In the genomic region with DNA sequence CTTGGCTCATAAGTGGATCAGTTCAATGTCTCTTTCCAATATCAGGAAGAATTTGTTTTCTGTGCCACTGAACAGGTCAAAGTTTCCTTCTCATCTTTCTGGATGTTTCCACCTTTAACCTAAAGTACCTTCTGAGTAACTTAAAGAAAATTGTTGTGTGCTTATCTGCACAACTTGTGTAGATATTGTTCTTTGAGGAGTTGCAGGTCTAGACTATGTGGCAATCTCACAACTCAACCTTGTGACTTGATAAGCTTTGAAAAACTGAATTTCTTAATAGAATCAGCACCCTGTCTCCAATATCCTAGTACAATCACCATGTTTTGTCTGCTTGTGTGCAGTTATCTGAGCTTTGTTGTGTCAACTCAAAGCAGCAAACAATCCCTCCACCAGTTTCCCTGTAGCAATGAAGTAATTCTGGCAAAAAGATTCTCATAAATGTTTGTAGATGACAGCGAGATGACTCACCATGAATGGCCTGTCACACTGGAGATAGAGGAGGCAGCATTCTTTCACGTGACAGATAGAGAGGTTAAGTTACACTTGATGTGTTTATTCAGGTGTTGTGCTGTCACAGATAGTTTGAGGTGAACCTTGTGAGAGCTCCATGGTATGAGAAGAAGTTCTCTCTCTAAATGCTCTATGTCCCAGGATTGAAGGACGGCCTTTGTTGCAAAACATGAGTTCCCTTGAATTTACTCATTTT, we compare ENCODE assay signal across 30 mouse cellular contexts.
DNase-seq lines count a peak whose midpoint lies in the region; ATAC-seq lines count a peak whose summit lies in the region.
"Had no signal": no experiment of that assay in that cellular context is flagged by ENCODE, and none has a peak within 500 bp of the region (broad histone marks: within the 10 kb centered on the region; RNA-seq: fewer than 3 reads in every experiment).

No protein-coding gene starts in this region.

- no peak overlapping the region for H3K27ac ChIP-seq in kidney, embryonic 16.5 days (ENCODE audit: low read length)
- no peak overlapping the region for H3K27ac ChIP-seq in forebrain, embryonic 15.5 days (replicated peaks)
- H3K27ac ChIP-seq: embryonic facial prominence, embryonic 15.5 days; forebrain, embryonic 12.5 days; heart, embryonic 10.5 days; heart, embryonic 15.5 days; hindbrain, embryonic 13.5 days; liver, embryonic 12.5 days; midbrain, embryonic 13.5 days; neural tube, embryonic 13.5 days; stomach, postnatal 0 days had no signal

- H3K4me2 ChIP-seq in kidney, embryonic 16.5 days (replicated peaks; ENCODE audit: low read depth, low read length) = no peak overlapping the region
- H3K4me2 ChIP-seq in forebrain, embryonic 15.5 days (replicated peaks) = no peak overlapping the region
- H3K4me2 ChIP-seq: embryonic facial prominence, embryonic 15.5 days; forebrain, embryonic 12.5 days; heart, embryonic 15.5 days; hindbrain, embryonic 13.5 days; liver, embryonic 12.5 days; midbrain, embryonic 13.5 days; neural tube, embryonic 13.5 days had no signal

- H3K9me3 ChIP-seq in kidney, embryonic 16.5 days (ENCODE audit: low read length) = 0 out of 2 replicates have a peak, but pooled peaks cover 4% of the 10 kb centered on the region
- H3K9me3 ChIP-seq in forebrain, embryonic 15.5 days = no peaks in the 10 kb centered on the region
- H3K9me3 ChIP-seq: embryonic facial prominence, embryonic 15.5 days; forebrain, embryonic 12.5 days; heart, embryonic 10.5 days; heart, embryonic 15.5 days; hindbrain, embryonic 13.5 days; liver, embryonic 12.5 days; megakaryocyte, embryonic 14.5 days; midbrain, embryonic 13.5 days; neural tube, embryonic 13.5 days had no signal

- ATAC-seq in kidney, embryonic 16.5 days (ENCODE audit: low FRiP score, low TSS enrichment) = peak; percentile 84; the same call in 1 of the 2 replicates
- ATAC-seq in forebrain, embryonic 15.5 days (replicated peaks) = no peak
- ATAC-seq: liver, embryonic 12.5 days; liver, postnatal 0 days; midbrain, embryonic 13.5 days had no signal

- H3K4me3 ChIP-seq in kidney, embryonic 16.5 days (ENCODE audit: low read length) = no peak overlapping the region
- no peak overlapping the region for H3K4me3 ChIP-seq in forebrain, embryonic 15.5 days
- H3K4me3 ChIP-seq: embryonic facial prominence, embryonic 15.5 days; forebrain, embryonic 12.5 days; heart, embryonic 10.5 days; heart, embryonic 15.5 days; hindbrain, embryonic 13.5 days; liver, embryonic 12.5 days; megakaryocyte, embryonic 14.5 days; midbrain, embryonic 13.5 days; neural tube, embryonic 13.5 days had no signal

- H3K9ac ChIP-seq in kidney, embryonic 16.5 days (replicated peaks; ENCODE audit: low read length) = no peak overlapping the region
- H3K9ac ChIP-seq in forebrain, embryonic 15.5 days (replicated peaks) = no peak overlapping the region
- H3K9ac ChIP-seq: embryonic facial prominence, embryonic 15.5 days; forebrain, embryonic 12.5 days; heart, embryonic 15.5 days; hindbrain, embryonic 13.5 days; liver, embryonic 12.5 days; liver, postnatal 0 days; midbrain, embryonic 13.5 days; neural tube, embryonic 13.5 days had no signal

- H3K4me1 ChIP-seq in kidney, embryonic 16.5 days (ENCODE audit: insufficient read depth, low read length) = peaks cover 5% of the 10 kb centered on the region; the same call in 1 of the 2 replicates
- H3K4me1 ChIP-seq in forebrain, embryonic 15.5 days = no peaks in the 10 kb centered on the region
- H3K4me1 ChIP-seq: embryonic facial prominence, embryonic 15.5 days; forebrain, embryonic 12.5 days; heart, embryonic 10.5 days; heart, embryonic 15.5 days; hindbrain, embryonic 13.5 days; liver, embryonic 12.5 days; megakaryocyte, embryonic 14.5 days; midbrain, embryonic 13.5 days; neural tube, embryonic 13.5 days had no signal

- H3K36me3 ChIP-seq in kidney, embryonic 16.5 days (ENCODE audit: insufficient read depth, low read length) = no peaks in the 10 kb centered on the region
- no peaks in the 10 kb centered on the region for H3K36me3 ChIP-seq in forebrain, embryonic 15.5 days
- H3K36me3 ChIP-seq: embryonic facial prominence, embryonic 15.5 days; forebrain, embryonic 12.5 days; heart, embryonic 10.5 days; heart, embryonic 15.5 days; hindbrain, embryonic 13.5 days; liver, embryonic 12.5 days; midbrain, embryonic 13.5 days; neural tube, embryonic 13.5 days had no signal

- WGBS in kidney, embryonic 16.5 days = 31% methylated on average over 3 of the region's 3 CpGs
- 71% methylated on average over 3 of the region's 3 CpGs for WGBS in forebrain, embryonic 15.5 days

- no peaks in the 10 kb centered on the region for H3K27me3 ChIP-seq in kidney, embryonic 16.5 days (ENCODE audit: insufficient read depth, low read length)
- no peaks in the 10 kb centered on the region for H3K27me3 ChIP-seq in forebrain, embryonic 15.5 days
- H3K27me3 ChIP-seq: embryonic facial prominence, embryonic 15.5 days; forebrain, embryonic 12.5 days; heart, embryonic 15.5 days; hindbrain, embryonic 13.5 days; liver, embryonic 12.5 days; megakaryocyte, embryonic 14.5 days; midbrain, embryonic 13.5 days; neural tube, embryonic 13.5 days had no signal

- DNase-seq in adrenal gland, postnatal 36 days = peak; percentile 11 to 19
- no peak for DNase-seq in adrenal gland, postnatal 14 days
- DNase-seq in kidney, adult 11 months = no peak
- peak; percentile 39 for DNase-seq in embryo, embryonic 10.5 days (ENCODE audit: low spot score)
- peak; percentile 31 for DNase-seq in mesoderm, embryonic 11.5 days (ENCODE audit: low read depth, low spot score)
- DNase-seq in gastrocnemius, adult 18-20 months (ENCODE audit: low spot score) = no peak
- DNase-seq: adrenal gland, postnatal 10 days; cerebellum, adult 18-20 months; cerebellum, postnatal 10 days; gastrocnemius, postnatal 25 days; heart, adult 11 months; kidney, adult 8-10 months; layer of hippocampus, postnatal 36 days; left cerebral cortex, postnatal 4 days; liver, postnatal 0 days; lung, postnatal 4 days; thymus, adult 18-20 months; thymus, postnatal 25 days had no signal

Comparison
In these comparisons a context has a peak if more than half of its experiments do, and no peak if none do; other contexts are left out.
1. DNase-seq: peak in adrenal gland, postnatal 36 days (2 of 2), embryo, embryonic 10.5 days (single experiment) and mesoderm, embryonic 11.5 days (single experiment); none in adrenal gland, postnatal 14 days (single experiment), kidney, adult 11 months (single experiment) and gastrocnemius, adult 18-20 months (single experiment).